Mouse (Mus musculus) thymus, postnatal 4 days (tissue): ENCODE measurements around the gene Afap1.

Experiments used
- DNase-seq: peaks from one replicate; pipeline ENCODE4 v3.0.0; 2021

Gene Afap1

GRCm38 (mm10) chr5:35893093-35893804, at the start of gene Afap1:
Afap1 (plus strand) TSS chr5:35893319.
- DNase-seq, result peak; percentile 100

GRCm38 (mm10) chr5:35851485-35851884, 41.6 kb upstream of the Afap1 start:
- DNase-seq, result no peak

GRCm38 (mm10) chr5:35853463-35853862, 39.7 kb upstream of the Afap1 start:
- DNase-seq, result no peak

- DNase-seq, result no peak
Observed at GRCm38 (mm10) chr5:35856245-35856644, 36.9 kb upstream of the Afap1 start.

GRCm38 (mm10) chr5:35858069-35858468, 35.0 kb upstream of the Afap1 start:
- peak; percentile 87 for DNase-seq

- no peak for DNase-seq
Observed at GRCm38 (mm10) chr5:35861456-35861855, 31.7 kb upstream of the Afap1 start.

GRCm38 (mm10) chr5:35869973-35870372, 23.1 kb upstream of the Afap1 start:
- no peak for DNase-seq

GRCm38 (mm10) chr5:35870408-35871012, 22.6 kb upstream of the Afap1 start:
- DNase-seq, result peak; percentile 74

- DNase-seq, result no peak
Observed at GRCm38 (mm10) chr5:35873382-35873781, 19.7 kb upstream of the Afap1 start.

GRCm38 (mm10) chr5:35876236-35876635, 16.9 kb upstream of the Afap1 start:
- DNase-seq, result no peak

GRCm38 (mm10) chr5:35879199-35879598, 13.9 kb upstream of the Afap1 start:
- DNase-seq, result no peak

GRCm38 (mm10) chr5:35882391-35882790, 10.7 kb upstream of the Afap1 start:
- DNase-seq, result no peak

- DNase-seq, result peak; percentile 69
Observed at GRCm38 (mm10) chr5:35884262-35884661, 8.9 kb upstream of the Afap1 start.

- no peak for DNase-seq
Observed at GRCm38 (mm10) chr5:35884689-35885088, 8.4 kb upstream of the Afap1 start.

GRCm38 (mm10) chr5:35888959-35889358, 4.2 kb upstream of the Afap1 start:
- no peak for DNase-seq

- no peak for DNase-seq
Observed at GRCm38 (mm10) chr5:35889641-35890040, 3.5 kb upstream of the Afap1 start.

GRCm38 (mm10) chr5:35890985-35891730, 2.0 kb upstream of the Afap1 start:
- DNase-seq, result no peak

GRCm38 (mm10) chr5:35892363-35892762, 756 bp upstream of the Afap1 start:
- no peak for DNase-seq

GRCm38 (mm10) chr5:35893805-35894260, 714 bp downstream of the Afap1 start:
- peak; percentile 70 for DNase-seq

- no peak for DNase-seq
Observed at GRCm38 (mm10) chr5:35894295-35895047, 1.4 kb downstream of the Afap1 start.

- no peak for DNase-seq
Observed at GRCm38 (mm10) chr5:35895926-35896325, 2.8 kb downstream of the Afap1 start.

GRCm38 (mm10) chr5:35896556-35896955, 3.4 kb downstream of the Afap1 start:
- no peak for DNase-seq

- no peak for DNase-seq
Observed at GRCm38 (mm10) chr5:35897147-35897546, 4.0 kb downstream of the Afap1 start.
